Mouse (Mus musculus) myocyte (in vitro differentiated cells): ENCODE results near the gene Ccer1. TPM values are rescaled to one million over a fixed set of nuclear protein-coding genes. Genes with fewer than 3 reads are reported as not detected.
"Not testable (repeated sequence)": the region's sequence is repeated elsewhere in the genome, so short reads cannot be mapped to it uniquely, and the experiment has no call there.

Experiments used
- H3K27me3 ChIP-seq: one replicate; pipeline ENCODE4 v1.6.1; 2011; ENCODE audit not compliant: control insufficient read depth, insufficient read depth, insufficient read length
- H3K36me3 ChIP-seq: one replicate; pipeline ENCODE4 v1.6.1; 2011; ENCODE audit not compliant: control insufficient read depth, insufficient read depth
- H3K4me2 ChIP-seq: one replicate; pipeline ENCODE4 v1.6.1; 2011; ENCODE audit warnings: low read depth, control low read depth
- H3K4me3 ChIP-seq: one replicate; pipeline ENCODE4 v1.5.1; 2011; ENCODE audit warnings: mild to moderate bottlenecking, control low read depth, moderate library complexity
- H3K79me2 ChIP-seq: one replicate; pipeline ENCODE4 v1.6.1; 2011; ENCODE audit not compliant: control insufficient read depth, insufficient read depth
- H3ac ChIP-seq: one replicate; pipeline ENCODE4 v1.6.1; 2011; ENCODE audit not compliant: control insufficient read depth, insufficient read length
- CEBPB ChIP-seq: IDR thresholded peaks from 2 replicates; pipeline ENCODE4 v1.6.1; 2011; ENCODE audit warnings: mild to moderate bottlenecking, moderate library complexity; ENCODE audit not compliant: poor library complexity, insufficient read depth, severe bottlenecking
- E2F4 ChIP-seq: IDR thresholded peaks from one replicate; pipeline ENCODE4 v1.6.1; 2011; ENCODE audit warnings: mild to moderate bottlenecking, control low read depth, moderate library complexity; ENCODE audit not compliant: insufficient read depth
- MAX ChIP-seq: IDR thresholded peaks from one replicate; pipeline ENCODE4 v1.6.1; 2011; ENCODE audit warnings: low read depth, mild to moderate bottlenecking, control low read depth
- MYOD1 ChIP-seq, 3 experiments: IDR thresholded peaks; one replicate each; pipeline ENCODE4 v1.6.1; 2011; ENCODE audit warnings: control low read depth in 2 of 3, low read depth in 2 of 3, mild to moderate bottlenecking in 2 of 3, moderate library complexity in 1 of 3; ENCODE audit not compliant: insufficient read length in 2 of 3, control insufficient read depth in 1 of 3
- MYOG ChIP-seq, 3 experiments: IDR thresholded peaks; one replicate each; pipeline ENCODE4 v1.6.1; 2011; ENCODE audit warnings: control low read depth in 2 of 3, low read depth in 2 of 3, mild to moderate bottlenecking in 2 of 3; ENCODE audit not compliant: insufficient read length in 2 of 3, control insufficient read depth in 1 of 3, insufficient read depth in 1 of 3
- POLR2A ChIP-seq: IDR thresholded peaks from one replicate; pipeline ENCODE4 v1.6.1; 2011; ENCODE audit warnings: low read depth, mild to moderate bottlenecking, control low read depth, moderate library complexity; ENCODE audit not compliant: insufficient read length
- POLR2AphosphoS2 ChIP-seq: IDR thresholded peaks from one replicate; pipeline ENCODE4 v1.6.1; 2011; ENCODE audit warnings: low read depth, control low read depth; ENCODE audit not compliant: insufficient read length
- REST ChIP-seq: IDR thresholded peaks from one replicate; pipeline ENCODE4 v1.6.1; 2011; ENCODE audit warnings: mild to moderate bottlenecking, control low read depth, moderate library complexity; ENCODE audit not compliant: insufficient read depth, insufficient read length
- SRF ChIP-seq: IDR thresholded peaks from one replicate; pipeline ENCODE4 v1.6.1; 2011; ENCODE audit warnings: low read depth; ENCODE audit not compliant: control insufficient read depth, insufficient read length
- TCF12 ChIP-seq: IDR thresholded peaks from one replicate; pipeline ENCODE4 v1.6.1; 2011; ENCODE audit warnings: mild to moderate bottlenecking, control low read depth; ENCODE audit not compliant: poor library complexity, insufficient read depth, severe bottlenecking
- TCF3 ChIP-seq: IDR thresholded peaks from one replicate; pipeline ENCODE4 v1.6.1; 2011; ENCODE audit warnings: low read depth, control low read depth; ENCODE audit not compliant: insufficient read length
- USF1 ChIP-seq: IDR thresholded peaks from one replicate; pipeline ENCODE4 v1.6.1; 2011; ENCODE audit warnings: low read depth, mild to moderate bottlenecking, control low read depth, moderate library complexity
- polyA plus RNA-seq: library from polyadenylated mRNA; unstranded; fragments of >200 nt; fragmentation: generic; extraction: Trizol; gene quantifications from one replicate; pipeline ENCODE4 v1.2.1, GENCODE M21; 2012; ENCODE audit warnings: missing spikeins

Ccer1 gene
- polyA plus RNA-seq, 1 experiment = not detected

- TF ChIP-seq TCF12 = no peak
- no peak for TF ChIP-seq SRF
- TF ChIP-seq MYOD1 (IDR thresholded peaks at IDR 0.05; ENCODE audit: control insufficient read depth in 1 of 3, insufficient read length in 2 of 3, low read depth in 2 of 3) = no peak
- no peak for TF ChIP-seq E2F4
- TF ChIP-seq MAX = no peak
- no peak for TF ChIP-seq REST
- TF ChIP-seq MYOG (IDR thresholded peaks at IDR 0.05; ENCODE audit: control insufficient read depth in 1 of 3, insufficient read depth in 1 of 3, insufficient read length in 2 of 3, low read depth in 2 of 3) = no peak
- no peak for TF ChIP-seq POLR2AphosphoS2
- no peak for TF ChIP-seq POLR2A
- TF ChIP-seq USF1 = no peak
- TF ChIP-seq CEBPB = no peak
- no peak for TF ChIP-seq TCF3
- H3K4me2 ChIP-seq = no peak overlapping the region
These were observed 24.4 kb downstream of the Ccer1 start for GRCm38 (mm10) chr10:97717233-97717632.

GRCm38 (mm10) chr10:97718021-97718420 lies 25.2 kb downstream of the Ccer1 start:
- Histone ChIP-seq H3ac (no peak overlapping the region), H3K36me3 (no peaks in the 10 kb centered on the region), H3K79me2 (no peaks in the 10 kb centered on the region), H3K4me3 (no peak overlapping the region), H3K27me3 (no peaks in the 10 kb centered on the region), H3K4me2 (no peak overlapping the region)
- TF ChIP-seq MAX (no peak), TCF3 (no peak), E2F4 (no peak)

More at GRCm38 (mm10) chr10:97717233-97717632, 24.4 kb downstream of the Ccer1 start:
- Histone ChIP-seq H3K36me3 (no peaks in the 10 kb centered on the region), H3K27me3 (no peaks in the 10 kb centered on the region), H3ac (no peak overlapping the region), H3K79me2 (no peaks in the 10 kb centered on the region), H3K4me3 (no peak overlapping the region)

GRCm38 (mm10) chr10:97720625-97721024 lies 27.8 kb downstream of the Ccer1 start:
- Histone ChIP-seq H3ac (no peak overlapping the region), H3K27me3 (no peaks in the 10 kb centered on the region), H3K4me3 (no peak overlapping the region), H3K36me3 (no peaks in the 10 kb centered on the region), H3K79me2 (no peaks in the 10 kb centered on the region), H3K4me2 (no peak overlapping the region)
- TF ChIP-seq CEBPB = no peak
- TF ChIP-seq POLR2A = no peak
- TF ChIP-seq MYOG (IDR thresholded peaks at IDR 0.05; ENCODE audit: control insufficient read depth in 1 of 3, insufficient read depth in 1 of 3, insufficient read length in 2 of 3, low read depth in 2 of 3) = no peak
- TF ChIP-seq TCF3 = no peak
- TF ChIP-seq POLR2AphosphoS2 = no peak
- TF ChIP-seq REST = no peak
- no peak for TF ChIP-seq MYOD1 (IDR thresholded peaks at IDR 0.05; ENCODE audit: control insufficient read depth in 1 of 3, insufficient read length in 2 of 3, low read depth in 2 of 3)
- TF ChIP-seq MAX = no peak
- no peak for TF ChIP-seq USF1
- no peak for TF ChIP-seq E2F4
- no peak for TF ChIP-seq SRF
- no peak for TF ChIP-seq TCF12

DNA sequence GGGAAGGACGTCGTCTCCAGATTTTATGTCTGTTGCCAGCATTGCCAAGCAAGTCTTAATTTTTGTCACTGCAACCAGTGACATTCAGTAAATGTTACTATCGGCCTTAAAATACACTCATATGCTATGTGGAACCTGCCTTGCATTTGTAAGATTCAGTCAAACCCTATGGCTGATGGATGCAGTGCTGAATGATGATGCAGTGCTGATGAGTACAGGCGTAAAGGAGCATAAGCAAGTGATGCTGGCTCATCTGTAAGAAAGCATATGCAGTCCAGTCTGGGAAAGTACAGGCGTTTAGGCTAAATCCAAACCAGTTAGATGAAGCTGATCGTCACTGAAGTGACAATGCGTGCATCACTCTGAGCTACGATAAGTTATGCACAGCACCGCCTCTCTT lies 29.9 kb downstream of the Ccer1 start:
- Histone ChIP-seq H3ac (no peak overlapping the region), H3K79me2 (no peaks in the 10 kb centered on the region), H3K27me3 (no peaks in the 10 kb centered on the region), H3K4me2 (no peak overlapping the region), H3K36me3 (no peaks in the 10 kb centered on the region), H3K4me3 (no peak overlapping the region)
- TF ChIP-seq USF1 (no peak), E2F4 (no peak)

DNA sequence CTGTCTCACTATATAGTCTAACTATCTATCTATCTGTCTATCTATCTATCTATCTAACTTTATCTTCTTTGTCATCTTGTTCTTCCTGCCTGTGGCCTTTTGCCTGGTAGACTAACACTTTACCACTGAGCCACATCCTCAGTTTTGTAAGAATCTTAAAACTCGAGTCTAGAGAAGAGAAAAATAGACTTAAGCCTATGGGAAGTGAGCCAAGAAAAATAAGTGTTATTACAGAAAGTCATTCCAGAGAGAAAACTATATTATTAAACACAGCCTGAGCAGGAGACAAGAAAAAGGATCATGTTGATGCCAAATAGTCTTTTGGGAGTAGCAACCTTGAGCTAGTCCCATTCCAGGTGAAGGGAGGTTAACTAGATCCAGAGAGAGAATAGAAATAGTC lies 33.1 kb downstream of the Ccer1 start:
- TF ChIP-seq MAX (no peak), MYOD1 (IDR thresholded peaks at IDR 0.05; ENCODE audit: control insufficient read depth in 1 of 3, insufficient read length in 2 of 3, low read depth in 2 of 3) (no peak), E2F4 (no peak), USF1 (no peak), CEBPB (no peak), TCF3 (no peak)
- Histone ChIP-seq H3ac (no peak overlapping the region), H3K4me2 (peak overlapping the region; percentile 73), H3K36me3 (no peaks in the 10 kb centered on the region), H3K27me3 (no peaks in the 10 kb centered on the region), H3K4me3 (no peak overlapping the region), H3K79me2 (no peaks in the 10 kb centered on the region)

DNA sequence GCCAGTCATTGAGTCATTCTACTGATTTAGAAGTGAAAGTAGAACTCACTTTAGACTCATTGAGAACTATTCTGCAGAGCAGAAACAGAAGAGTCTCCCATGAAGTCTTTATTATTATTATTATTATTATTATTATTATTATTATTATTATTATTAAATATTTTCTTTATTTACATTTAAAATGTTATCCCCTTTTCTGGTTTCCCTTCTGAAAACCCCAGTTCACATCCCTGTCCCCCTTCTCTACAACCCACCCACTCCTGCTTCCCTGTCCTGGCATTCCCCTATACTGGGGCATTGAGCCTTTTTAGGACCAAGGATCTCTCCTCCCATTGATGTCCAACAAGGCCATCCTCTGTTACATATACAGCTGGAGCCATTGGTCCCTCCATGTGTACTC lies 33.8 kb downstream of the Ccer1 start, which contains the start of gene C030005K15Rik:
Gene C030005K15Rik, minus strand, starts transcription at position 101 of the 400 bp plus-strand sequence.
- not testable (repeated sequence) for H3K4me3 ChIP-seq, H3ac ChIP-seq, H3K79me2 ChIP-seq, H3K36me3 ChIP-seq, H3K27me3 ChIP-seq
- H3K4me2 ChIP-seq = peak within 1 kb of the TSS; percentile 73

Other genes starting within 250 kb of the Ccer1 start
- 13.8 TPM for gene Dcn, start 213.4 kb upstream of the Ccer1 start, polyA plus RNA-seq
- gene Lum, start 127.9 kb upstream of the Ccer1 start, polyA plus RNA-seq = not detected
- not detected for gene Kera, start 86.2 kb upstream of the Ccer1 start, polyA plus RNA-seq
- gene Epyc, start 49.0 kb upstream of the Ccer1 start, polyA plus RNA-seq = not detected
- not detected for gene C030005K15Rik, start 33.7 kb downstream of the Ccer1 start, polyA plus RNA-seq